Mouse (Mus musculus) heart, postnatal 14 days (tissue): ENCODE data around the gene Dnaaf5. TPM values are rescaled to one million over a fixed set of nuclear protein-coding genes. Genes with fewer than 3 reads are reported as not detected.

ENCODE experiments used
- DNase-seq, 2 experiments: peaks; one replicate each; pipeline ENCODE4 v3.0.0; 2021 to 2022
- intact Hi-C: fragments of 180-260 bp; cut with DNase I; formaldehyde crosslinking; loops from one replicate; pipeline ENCODE4 v1.15.1; 2025
- total RNA-seq, 2 experiments: library from RNA; stranded (reverse); gene quantifications; 2 replicates each; pipeline ENCODE4 v1.2.3; 2021

Dnaaf5 gene
- total RNA-seq, 2 experiments from 2014 or later, result 14.7 to 16.8 TPM

DNA sequence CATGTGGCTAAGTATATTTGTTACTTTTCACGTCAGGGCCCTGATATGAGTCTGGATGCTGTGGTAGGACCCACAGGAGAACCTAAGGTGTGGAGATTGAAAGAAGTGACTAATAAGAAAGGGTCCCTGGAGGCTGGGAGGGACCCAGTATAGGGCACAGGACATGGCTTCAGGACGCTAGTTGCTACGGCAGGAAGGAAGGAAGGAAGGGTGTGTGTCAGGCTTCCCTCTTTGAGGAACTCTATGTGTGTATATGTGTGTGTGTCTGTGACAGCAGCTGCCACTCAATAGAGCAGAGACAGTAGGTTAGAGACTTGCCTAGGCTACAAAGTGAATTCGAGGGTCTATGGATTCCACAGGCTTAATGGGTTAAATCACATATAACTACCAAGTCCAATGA is 70.6 kb downstream of the Dnaaf5 start:
- intact Hi-C loops, result no loop called here

DNA sequence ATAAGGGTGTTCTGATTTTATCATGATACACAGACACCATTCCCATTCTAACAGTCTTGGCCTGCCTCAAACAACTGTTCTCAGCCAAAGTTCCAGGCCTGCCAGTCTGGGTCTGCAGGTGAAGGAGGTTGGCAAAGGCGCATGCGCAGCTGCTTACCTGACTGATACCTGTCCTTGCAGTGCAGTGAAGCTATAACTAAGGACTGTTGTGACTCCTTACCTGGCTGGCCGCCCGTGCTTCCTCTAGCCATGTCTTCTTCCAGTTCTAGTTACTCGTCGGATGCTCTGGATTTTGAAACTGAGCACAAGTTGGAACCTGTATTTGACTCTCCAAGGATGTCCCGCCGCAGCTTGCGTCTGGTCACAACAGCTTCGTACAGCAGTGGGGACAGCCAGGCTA is 73.3 kb downstream of the Dnaaf5 start:
- no peak for DNase-seq
- intact Hi-C loops, result no loop called here

More for the DNA sequence above, 70.6 kb downstream of the Dnaaf5 start:
- DNase-seq, result peak; percentile 16 to 23

DNA sequence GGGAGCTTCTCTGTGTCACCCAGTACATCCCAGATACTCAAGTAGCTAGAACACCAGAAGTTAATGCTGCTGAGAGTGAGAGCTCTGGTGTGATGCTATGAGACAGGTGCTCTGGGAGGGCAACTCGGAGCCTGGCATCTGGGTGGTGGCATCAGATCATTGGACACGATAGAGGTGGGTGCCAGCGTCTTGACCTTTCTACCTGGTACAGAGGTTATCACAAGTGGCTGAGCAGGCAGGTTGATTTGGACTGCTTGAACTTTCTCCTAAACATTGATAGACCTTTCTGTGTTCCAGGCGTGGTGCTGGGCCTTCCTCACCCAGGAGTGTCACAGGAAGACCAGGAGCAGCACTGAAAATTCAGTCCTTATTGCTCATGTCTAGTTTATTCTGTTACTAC is 77.2 kb downstream of the Dnaaf5 start:
- intact Hi-C loops, result loop anchor here (2.0 kb wide), 1 partner anchor 20 kb away; no protein-coding TSS in a partner anchor
- DNase-seq, result no peak

DNA sequence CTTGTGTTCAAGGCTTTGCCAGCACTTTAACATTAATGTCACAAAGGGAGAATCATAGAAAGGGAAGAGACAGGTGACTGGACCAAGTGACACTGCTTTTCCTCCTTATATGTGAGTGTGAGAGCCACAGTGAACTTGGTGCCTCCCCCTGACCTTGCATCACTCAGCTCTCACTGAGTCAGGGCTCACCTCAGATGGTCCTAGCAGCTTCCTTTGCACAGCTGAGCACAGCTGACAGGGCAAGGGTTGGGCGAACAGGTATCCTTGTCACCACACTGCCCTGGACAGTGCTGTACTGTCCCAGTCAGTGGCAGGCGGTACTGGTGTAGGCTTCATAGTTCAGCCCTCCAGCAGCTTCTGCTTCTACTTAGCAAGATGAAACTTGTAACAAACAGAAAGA is 77.6 kb downstream of the Dnaaf5 start:
- intact Hi-C loops, result loop anchor here (2.0 kb wide), 1 partner anchor 19 kb away; no protein-coding TSS in a partner anchor

DNA sequence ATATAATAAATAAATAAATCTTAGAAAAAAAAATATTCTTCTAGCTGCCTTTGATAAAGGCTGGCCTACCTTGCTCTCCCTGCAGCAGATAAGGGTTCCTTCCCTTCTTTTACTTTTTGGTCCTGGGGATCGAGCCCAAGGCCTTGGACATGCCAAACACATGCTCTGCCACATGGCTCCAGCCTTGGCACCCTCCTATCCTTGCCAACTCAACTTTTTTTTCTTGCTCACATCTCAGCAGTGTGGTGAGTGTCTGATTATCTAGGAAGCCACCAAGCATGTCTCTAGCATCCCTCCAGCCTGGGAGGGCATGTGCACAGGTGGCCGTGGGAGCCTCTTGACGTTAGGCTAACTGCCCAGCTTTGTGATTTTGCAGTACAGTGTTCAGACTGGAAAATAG is 78.3 kb downstream of the Dnaaf5 start:
- no peak for DNase-seq

More for the DNA sequence above, 77.6 kb downstream of the Dnaaf5 start:
- DNase-seq, result no peak

DNA sequence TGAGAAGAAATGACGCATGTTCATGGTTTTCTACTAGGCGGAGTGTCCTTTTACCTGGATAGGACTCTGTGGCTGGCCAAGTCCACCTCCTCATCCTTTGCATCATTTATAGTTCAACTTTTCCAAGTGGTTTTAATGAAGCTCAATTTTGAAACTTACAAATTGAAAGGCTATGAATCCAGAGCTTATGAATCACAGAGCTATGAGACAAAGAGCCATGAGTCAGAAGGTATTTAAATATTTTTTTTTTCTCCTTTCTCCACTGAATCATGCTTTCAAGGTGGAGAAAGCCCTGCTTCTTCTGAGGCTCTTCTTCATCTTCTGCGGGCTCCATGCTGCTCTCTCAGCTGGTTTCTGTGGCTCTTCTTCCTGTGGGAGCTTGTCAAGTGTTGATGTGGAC is 79.7 kb downstream of the Dnaaf5 start:
- intact Hi-C loops, result no loop called here

More for the DNA sequence above, 78.3 kb downstream of the Dnaaf5 start:
- intact Hi-C loops, result no loop called here

DNA sequence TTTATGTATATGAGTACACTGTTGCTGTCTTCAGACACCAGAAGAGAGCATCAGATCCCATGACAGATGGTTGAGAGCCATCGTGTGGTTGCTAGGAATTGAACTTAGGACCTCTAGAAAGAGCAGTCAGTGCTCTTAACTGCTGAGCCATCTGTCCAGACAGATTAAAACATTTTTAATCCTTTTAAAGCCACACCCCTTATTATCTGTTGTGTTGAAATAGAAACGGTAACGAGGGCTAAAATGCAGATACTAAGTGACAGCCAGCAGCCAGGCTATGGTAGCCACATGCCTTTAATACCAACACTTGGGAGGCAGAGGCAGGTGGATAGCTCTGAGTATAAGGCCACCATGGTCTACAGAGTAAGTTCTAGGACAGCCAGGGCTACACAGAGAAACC is 82.1 kb downstream of the Dnaaf5 start:
- intact Hi-C loops, result no loop called here
- DNase-seq, result no peak

More for the DNA sequence above, 79.7 kb downstream of the Dnaaf5 start:
- no peak for DNase-seq

DNA sequence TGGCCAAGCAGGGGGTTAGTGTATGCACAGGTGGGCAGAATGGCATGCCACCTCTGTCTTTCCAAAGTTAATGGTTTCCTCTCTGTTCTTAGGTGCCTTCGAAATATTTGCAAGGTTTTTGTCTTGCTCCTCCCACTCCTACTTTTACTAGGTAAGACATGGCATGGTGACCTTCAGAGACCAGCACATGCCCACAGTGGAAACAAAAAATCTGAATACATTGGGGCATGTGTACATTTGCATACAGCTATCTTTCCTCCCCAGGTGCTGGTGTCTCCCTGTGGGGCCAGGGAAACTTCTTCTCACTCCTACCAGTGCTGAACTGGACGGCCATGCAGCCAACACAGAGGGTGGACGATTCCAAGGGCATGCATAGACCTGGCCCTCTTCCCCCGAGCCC is 84.4 kb downstream of the Dnaaf5 start:
- DNase-seq, result no peak
- intact Hi-C loops, result no loop called here

Other genes starting within 250 kb of the Dnaaf5 start
- 10 to 100 TPM; 25.6 to 27.9 TPM for gene Pdgfa, start 152.9 kb upstream of the Dnaaf5 start, total RNA-seq
- 1 to 10 TPM; 1.5 to 2.1 TPM for gene Prkar1b, start 222 bp upstream of the Dnaaf5 start, total RNA-seq
- 10 to 100 TPM; 44.7 to 49.5 TPM for gene Sun1, start 50.4 kb downstream of the Dnaaf5 start, total RNA-seq
- gene Get4, start 102.1 kb downstream of the Dnaaf5 start, total RNA-seq, result 10 to 100 TPM; 42.6 to 48.1 TPM
- gene Adap1, start 175.4 kb downstream of the Dnaaf5 start, total RNA-seq, result 1 to 10 TPM; 1.5 to 1.6 TPM
- gene Cox19, start 201.2 kb downstream of the Dnaaf5 start, total RNA-seq, result 10 to 100 TPM; 78.6 to 85.9 TPM
- not detected for gene Cyp2w1, start 202.4 kb downstream of the Dnaaf5 start, total RNA-seq
- gene Gpr146, start 227.5 kb downstream of the Dnaaf5 start, total RNA-seq, result 10 to 100 TPM; 41.8 to 46.5 TPM